Mouse (Mus musculus) lung, embryonic 16.5 days (tissue): ENCODE data around the gene Rnf183. TPM values are rescaled to one million over a fixed set of nuclear protein-coding genes. Genes with fewer than 3 reads are reported as not detected.

ENCODE experiments used
- ATAC-seq: fragments of 200-750 bp; cut with Nextera tagmentation; 2 replicates; pipeline ENCODE4 v1.8.0; 2017; ENCODE audit warnings: low read depth, mild to moderate bottlenecking, moderate library complexity
- H3K27ac ChIP-seq: fragments of 300-500 bp; sonication (generic); 2 replicates; pipeline ENCODE4 v1.5.1; 2014; ENCODE audit warnings: mild to moderate bottlenecking, control low read depth, low read length
- H3K27me3 ChIP-seq: fragments of 300-500 bp; sonication (generic); 2 replicates; pipeline ENCODE4 v1.6.1; 2014; ENCODE audit warnings: low read depth, low read length, mixed read lengths; ENCODE audit not compliant: control insufficient read depth, insufficient read depth
- H3K36me3 ChIP-seq: fragments of 300-500 bp; sonication (generic); 2 replicates; pipeline ENCODE4 v1.6.1; 2014; ENCODE audit warnings: low read length; ENCODE audit not compliant: control insufficient read depth, insufficient read depth
- H3K4me1 ChIP-seq: fragments of 300-500 bp; sonication (generic); replicated peaks from 2 replicates; pipeline ENCODE4 v1.6.1; 2014; ENCODE audit warnings: low read length, mixed read lengths; ENCODE audit not compliant: control insufficient read depth, insufficient read depth
- H3K4me2 ChIP-seq: fragments of 300-500 bp; sonication (generic); 2 replicates; pipeline ENCODE4 v1.6.1; 2014; ENCODE audit warnings: low read depth, low read length, control low read depth
- H3K4me3 ChIP-seq: fragments of 300-500 bp; sonication (generic); 2 replicates; pipeline ENCODE4 v1.5.1; 2014; ENCODE audit warnings: mild to moderate bottlenecking, low read length, control low read depth
- H3K9ac ChIP-seq: fragments of 300-500 bp; sonication (generic); 2 replicates; pipeline ENCODE4 v1.6.1; 2014; ENCODE audit warnings: low read length, control low read depth
- H3K9me3 ChIP-seq: fragments of 300-500 bp; sonication (generic); 2 replicates; pipeline ENCODE4 v1.6.1; 2016; ENCODE audit warnings: low read length; ENCODE audit not compliant: control insufficient read depth
- WGBS: fragments of 180-500 bp; shearing (Covaris S2); extraction: QIAGEN DNeasy Blood & Tissue Kit; methylation state at CpG from one replicate; pipeline ENCODE4 v1.1.7; 2014; 5-methylcytosine and 5-hydroxymethylcytosine counted together
- polyA plus RNA-seq: library from polyadenylated mRNA; unstranded; fragments of >200 nt; fragmentation: Nextera tagmentation; extraction: Ambion mirVana; gene quantifications from 2 replicates; pipeline ENCODE4 v1.2.1, GENCODE M21; 2015

Rnf183 gene
- polyA plus RNA-seq, 1 experiment from 2014 or later = 0.14 TPM

DNA sequence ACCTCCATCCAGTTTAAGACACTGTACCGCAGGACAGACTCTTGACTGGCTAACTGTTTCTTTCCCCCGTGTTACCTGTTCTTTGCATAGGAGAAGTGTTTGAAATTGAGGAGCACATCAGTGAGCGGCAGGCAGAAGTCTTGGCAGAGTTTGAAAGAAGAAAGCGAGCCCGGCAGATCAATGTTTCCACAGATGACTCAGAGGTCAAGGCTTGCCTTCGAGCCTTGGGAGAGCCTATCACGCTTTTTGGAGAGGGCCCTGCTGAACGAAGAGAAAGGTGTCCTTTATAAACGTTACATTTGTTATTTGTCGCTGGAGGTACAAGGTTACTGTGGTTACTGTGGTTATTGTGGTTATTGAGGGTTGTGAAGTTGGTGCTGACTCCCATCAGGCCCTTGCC is 23.4 kb downstream of the Rnf183 start:
- Histone ChIP-seq H3K9ac (no peak overlapping the region), H3K4me3 (no peak overlapping the region), H3K4me1 (peaks cover 12% of the 10 kb centered on the region), H3K27ac (no peak overlapping the region), H3K27me3 (no peaks in the 10 kb centered on the region), H3K9me3 (no peaks in the 10 kb centered on the region), H3K36me3 (peaks cover 45% of the 10 kb centered on the region), H3K4me2 (no peak overlapping the region)
- WGBS = 90% methylated on average over 10 of the region's 10 CpGs
- ATAC-seq = no peak

DNA sequence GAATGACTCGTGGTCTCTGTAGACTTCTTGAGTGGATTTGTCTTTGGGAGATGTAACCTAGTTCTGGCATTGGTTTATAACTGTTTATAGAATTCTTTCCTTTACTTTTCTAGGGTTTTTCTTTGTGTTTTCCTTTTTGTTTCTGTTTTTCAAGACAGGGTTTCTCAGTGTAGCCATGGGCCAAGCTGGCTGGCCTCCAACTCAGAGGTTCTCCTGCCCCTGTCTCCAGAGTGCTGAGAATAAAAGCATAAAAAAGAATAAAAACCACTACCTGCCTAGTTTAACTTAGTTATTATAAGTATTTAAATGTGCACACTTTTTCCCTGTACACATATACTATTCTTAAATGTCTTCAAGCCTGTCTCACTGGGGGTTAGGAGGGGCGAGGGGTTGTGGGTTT is 24.7 kb downstream of the Rnf183 start:
- peaks cover 34% of the 10 kb centered on the region for H3K36me3 ChIP-seq
- 81% methylated on average over 2 of the region's 2 CpGs for WGBS
- peaks cover 12% of the 10 kb centered on the region for H3K4me1 ChIP-seq
- H3K4me3 ChIP-seq = peak overlapping the region; percentile 97
- H3K27ac ChIP-seq = no peak overlapping the region
- H3K9me3 ChIP-seq = no peaks in the 10 kb centered on the region
- H3K27me3 ChIP-seq = no peaks in the 10 kb centered on the region
- ATAC-seq = no peak
- H3K4me2 ChIP-seq = peak overlapping the region; percentile 60
- peak overlapping the region; percentile 3; the same call in 1 of the 2 replicates for H3K9ac ChIP-seq

DNA sequence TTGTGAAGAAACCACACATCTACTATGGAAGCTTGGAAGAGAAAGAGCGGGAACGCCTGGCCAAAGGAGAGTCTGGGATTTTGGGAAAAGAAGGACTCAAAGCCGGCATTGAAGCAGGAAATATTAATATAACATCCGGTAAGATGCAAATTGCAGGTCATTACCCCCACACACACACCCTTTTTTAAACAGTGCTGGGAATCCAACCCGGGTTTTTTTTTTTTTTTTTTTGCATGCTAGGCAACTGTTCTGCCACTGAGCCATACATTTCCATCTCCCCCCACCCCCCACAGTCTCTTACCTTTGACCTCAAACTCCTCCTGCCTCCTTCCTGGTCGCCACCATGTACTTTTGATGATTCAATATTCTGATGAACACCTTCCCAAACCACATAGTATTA is 25.4 kb downstream of the Rnf183 start:
- Histone ChIP-seq H3K36me3 (peaks cover 28% of the 10 kb centered on the region), H3K9ac (peak overlapping the region; percentile 98), H3K4me3 (peak overlapping the region; percentile 97), H3K4me2 (peak overlapping the region; percentile 60), H3K27me3 (no peaks in the 10 kb centered on the region), H3K4me1 (peaks cover 12% of the 10 kb centered on the region), H3K27ac (peak overlapping the region; percentile 90), H3K9me3 (no peaks in the 10 kb centered on the region)
- WGBS = 12% methylated on average over 6 of the region's 6 CpGs
- ATAC-seq = no peak

DNA sequence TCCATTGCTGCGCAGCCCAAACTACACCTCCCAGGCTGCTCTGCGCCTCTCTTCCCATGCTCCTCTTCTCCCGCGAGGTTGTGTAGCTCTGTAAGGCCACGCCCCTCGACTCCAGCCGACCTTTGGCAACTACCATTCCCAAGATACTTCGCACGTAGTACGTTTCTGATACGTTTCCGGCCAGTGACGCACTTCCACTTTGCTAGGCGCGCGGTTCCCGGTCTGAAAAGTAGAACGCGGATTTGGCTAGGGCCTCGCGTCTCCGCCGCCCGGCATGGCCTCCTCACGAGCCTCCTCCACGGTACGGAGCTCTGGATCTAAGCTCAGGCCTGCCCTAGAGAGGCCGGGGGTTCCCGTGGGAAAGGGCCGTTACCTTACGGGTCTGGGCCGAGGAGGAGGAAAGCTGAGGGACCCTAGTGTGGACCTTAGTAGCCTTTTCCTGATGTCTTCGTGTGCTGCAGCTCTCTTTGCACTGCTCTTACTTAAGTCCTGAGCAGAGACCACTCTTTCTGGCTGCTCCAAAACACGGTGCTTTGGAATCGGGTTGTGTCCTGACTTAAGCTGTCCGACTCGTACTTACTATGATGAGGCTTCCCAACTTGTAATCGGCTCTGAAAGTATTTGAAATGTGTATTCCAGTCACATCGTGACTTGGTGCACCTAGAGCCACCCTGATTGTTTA is 26.3 kb downstream of the Rnf183 start, which contains the start of the genes Cdc26 and Prpf4:
TSS of gene Cdc26 (minus strand) at position 42 of the 682 bp plus-strand sequence.
TSS of gene Prpf4 (plus strand) at position 197 of the 682 bp plus-strand sequence.
- Histone ChIP-seq H3K36me3 (peaks cover 22% of the 10 kb centered on the region), H3K4me3 (peak within 1 kb of the TSS; percentile 97), H3K9ac (peak within 1 kb of the TSS; percentile 98), H3K27ac (peak within 1 kb of the TSS; percentile 90), H3K9me3 (no peaks in the 10 kb centered on the region), H3K4me1 (peaks cover 12% of the 10 kb centered on the region), H3K4me2 (peak within 1 kb of the TSS; percentile 60), H3K27me3 (no peaks in the 10 kb centered on the region)
- WGBS = under 1% methylated on average over 39 of the region's 39 CpGs
- ATAC-seq = peak; percentile 99

DNA sequence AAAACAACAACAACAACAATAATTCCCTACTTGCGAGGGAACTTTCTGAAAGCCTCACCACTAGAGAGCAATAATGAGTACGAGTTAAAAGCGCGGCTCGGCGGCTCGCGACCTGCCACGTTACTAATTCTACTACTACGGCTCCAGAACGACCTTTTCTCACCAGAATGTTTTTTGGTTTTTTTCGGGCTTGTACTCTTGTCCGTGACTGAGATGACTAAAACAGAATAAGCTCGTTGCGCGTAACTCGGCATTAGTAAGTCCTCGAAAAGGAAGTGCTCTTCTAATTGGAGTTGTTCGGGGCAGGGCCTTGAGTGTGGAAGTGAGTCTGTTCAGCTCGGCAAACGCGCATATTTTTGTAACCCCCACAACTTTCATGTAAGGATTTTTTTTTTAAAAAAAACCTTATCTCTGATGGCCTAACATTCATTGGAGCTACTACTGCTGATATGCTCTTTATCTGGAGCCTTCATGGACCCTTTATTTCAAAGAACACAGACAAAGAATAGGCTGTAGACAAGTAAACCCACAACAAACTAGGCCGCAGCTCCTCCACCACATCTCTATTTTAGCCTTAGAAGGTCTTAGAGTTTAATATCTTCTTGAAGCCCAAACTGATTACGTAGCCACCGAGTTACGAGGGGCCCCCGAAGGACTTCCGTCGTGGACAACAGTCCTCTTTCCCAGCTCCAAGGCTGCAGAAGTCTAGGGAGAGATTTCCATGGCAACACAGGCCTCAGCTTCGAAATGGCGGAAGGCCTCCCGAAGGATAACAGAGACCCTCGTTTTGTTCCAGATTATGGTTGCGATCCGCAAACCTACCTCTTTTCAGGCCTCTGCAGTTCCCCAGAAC is 27.1 kb downstream of the Rnf183 start:
- WGBS = under 1% methylated on average over 35 of the region's 35 CpGs
- peak; percentile 50 for ATAC-seq

DNA sequence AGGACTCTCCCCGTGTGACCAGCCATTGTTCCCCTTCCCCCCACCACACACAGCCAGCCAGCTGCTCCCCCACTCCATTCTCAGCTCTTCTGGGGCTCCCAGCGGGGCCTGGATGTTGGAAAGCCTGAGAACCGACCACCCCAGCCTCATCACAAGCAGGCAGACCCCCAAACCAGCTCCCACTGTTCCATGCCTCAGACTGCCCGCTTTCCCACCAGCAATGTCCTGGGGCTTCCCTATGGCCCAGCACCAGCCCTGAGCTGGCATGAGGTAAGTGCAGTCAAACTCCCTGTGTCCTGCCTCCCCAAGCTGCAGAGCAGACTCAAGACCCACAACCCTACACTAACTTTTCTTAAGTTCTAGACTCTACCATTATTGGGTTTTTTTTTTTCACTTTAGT is 28.9 kb downstream of the Rnf183 start:
- ATAC-seq = no peak
- Histone ChIP-seq H3K36me3 (peaks cover 17% of the 10 kb centered on the region), H3K27ac (no peak overlapping the region), H3K9me3 (no peaks in the 10 kb centered on the region), H3K4me1 (peaks cover 12% of the 10 kb centered on the region), H3K4me2 (no peak overlapping the region), H3K27me3 (no peaks in the 10 kb centered on the region), H3K4me3 (no peak overlapping the region), H3K9ac (no peak overlapping the region)
- 85% methylated on average over 4 of the region's 4 CpGs for WGBS

More for the DNA sequence above, 27.1 kb downstream of the Rnf183 start:
- peak overlapping the region; percentile 60 for H3K4me2 ChIP-seq
- H3K36me3 ChIP-seq = peaks cover 19% of the 10 kb centered on the region
- no peaks in the 10 kb centered on the region for H3K9me3 ChIP-seq
- H3K27ac ChIP-seq = peak overlapping the region; percentile 85
- H3K4me3 ChIP-seq = peak overlapping the region; percentile 97
- peaks cover 12% of the 10 kb centered on the region for H3K4me1 ChIP-seq
- peak overlapping the region; percentile 83 for H3K9ac ChIP-seq
- H3K27me3 ChIP-seq = no peaks in the 10 kb centered on the region

DNA sequence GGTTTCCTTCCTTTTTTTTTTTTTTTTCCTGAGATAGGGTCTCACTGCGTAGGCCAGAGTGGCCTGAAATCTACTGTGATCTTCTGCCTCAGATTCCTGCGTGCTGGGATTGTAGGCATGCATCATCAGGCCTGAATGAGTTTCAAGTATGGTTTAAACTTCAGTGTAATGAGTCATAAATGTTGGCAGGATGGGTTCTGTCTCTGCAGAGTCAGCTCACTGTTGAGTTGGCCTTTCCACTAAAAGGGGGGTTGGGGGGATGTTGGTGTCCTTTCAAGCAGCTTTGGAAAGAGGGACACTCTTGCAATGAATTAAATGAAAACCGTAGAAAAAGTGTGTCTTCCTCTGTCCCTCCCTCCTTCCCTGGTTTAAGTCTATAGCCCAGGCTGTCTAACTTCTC is 36.1 kb downstream of the Rnf183 start:
- Histone ChIP-seq H3K36me3 (peaks cover 68% of the 10 kb centered on the region), H3K4me1 (no peaks in the 10 kb centered on the region), H3K4me3 (no peak overlapping the region), H3K4me2 (no peak overlapping the region), H3K27me3 (no peaks in the 10 kb centered on the region), H3K9me3 (no peaks in the 10 kb centered on the region), H3K27ac (no peak overlapping the region), H3K9ac (no peak overlapping the region)
- ATAC-seq = no peak
- 86% methylated on average over 3 of the region's 3 CpGs for WGBS

DNA sequence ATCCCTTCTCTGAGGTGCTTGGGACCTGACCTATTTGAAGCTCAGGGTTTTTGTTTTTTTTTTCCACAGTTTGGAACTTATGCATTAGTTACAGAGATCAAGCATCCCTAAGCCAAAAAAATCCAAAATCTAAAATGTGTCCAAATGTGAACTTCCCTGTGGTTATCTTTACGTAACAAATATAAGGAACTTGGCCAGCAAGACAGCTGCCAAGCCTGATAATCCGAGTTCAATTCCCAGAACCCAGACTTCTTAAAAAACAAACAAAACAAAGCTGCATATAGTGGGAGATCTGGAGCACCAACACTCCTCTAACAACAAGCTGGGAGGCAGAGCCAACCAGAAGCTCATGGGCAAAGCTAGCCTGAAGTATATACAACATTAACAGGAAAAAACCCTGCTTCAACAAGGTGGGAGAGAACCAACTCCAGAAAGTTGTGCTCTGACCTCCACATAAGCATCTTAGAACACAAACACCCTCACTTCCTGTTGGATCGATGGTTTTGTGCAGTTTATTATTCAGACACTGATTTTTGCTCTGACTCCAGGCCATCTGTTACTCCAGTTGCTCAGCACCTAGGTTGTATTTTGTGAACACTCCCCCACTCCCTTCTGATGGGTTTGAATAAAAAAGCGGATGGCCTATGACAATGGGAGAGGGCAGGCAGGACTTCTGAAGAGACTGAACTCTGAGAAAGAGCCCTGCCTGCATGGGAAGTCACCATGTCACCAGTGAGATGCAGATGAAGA is 37.3 kb downstream of the Rnf183 start:
- peaks cover 71% of the 10 kb centered on the region for H3K36me3 ChIP-seq
- H3K27ac ChIP-seq = no peak overlapping the region
- H3K4me3 ChIP-seq = no peak overlapping the region
- no peaks in the 10 kb centered on the region for H3K27me3 ChIP-seq
- 79% methylated on average over 4 of the region's 4 CpGs for WGBS
- ATAC-seq = no peak
- H3K4me2 ChIP-seq = no peak overlapping the region
- H3K4me1 ChIP-seq = no peaks in the 10 kb centered on the region
- no peak overlapping the region for H3K9ac ChIP-seq
- no peaks in the 10 kb centered on the region for H3K9me3 ChIP-seq

DNA sequence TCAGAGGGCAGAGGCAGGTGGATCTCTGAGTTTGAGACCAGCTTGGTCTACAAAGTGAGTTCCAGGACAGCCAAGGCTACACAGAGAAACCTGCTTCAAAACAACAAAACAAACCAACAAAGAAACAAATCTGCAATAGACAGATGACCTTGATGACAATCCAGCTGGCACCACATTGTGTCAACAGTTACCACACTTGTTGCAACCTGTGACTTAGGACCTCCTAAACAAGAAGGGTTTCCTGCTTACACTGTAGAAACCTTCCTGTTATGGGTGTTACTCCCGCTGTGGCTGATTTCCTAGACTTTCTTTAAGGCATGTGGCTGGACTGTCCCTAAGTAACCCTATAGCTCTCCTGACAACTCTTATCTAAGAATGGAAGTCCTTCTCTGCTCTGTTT is 39.2 kb downstream of the Rnf183 start:
- no peak for ATAC-seq
- Histone ChIP-seq H3K9me3 (no peaks in the 10 kb centered on the region), H3K4me3 (no peak overlapping the region), H3K4me1 (no peaks in the 10 kb centered on the region), H3K27ac (no peak overlapping the region), H3K4me2 (no peak overlapping the region), H3K9ac (no peak overlapping the region), H3K27me3 (no peaks in the 10 kb centered on the region), H3K36me3 (peaks cover 59% of the 10 kb centered on the region)
- WGBS = 85% methylated on average over 1 of the region's 1 CpGs
